Mouse (Mus musculus) liver, embryonic 14.5 days (tissue): ENCODE results near the gene Ctnnb1.

Experiments
- CTCF ChIP-seq: IDR thresholded peaks from 2 replicates; pipeline ENCODE4 v1.5.1; 2016; ENCODE audit warnings: antibody characterized with exemption, low read depth, control low read depth
- EP300 ChIP-seq: IDR thresholded peaks from 2 replicates; pipeline ENCODE4 v1.6.1; 2016; ENCODE audit warnings: antibody characterized with exemption, low read depth

DNA sequence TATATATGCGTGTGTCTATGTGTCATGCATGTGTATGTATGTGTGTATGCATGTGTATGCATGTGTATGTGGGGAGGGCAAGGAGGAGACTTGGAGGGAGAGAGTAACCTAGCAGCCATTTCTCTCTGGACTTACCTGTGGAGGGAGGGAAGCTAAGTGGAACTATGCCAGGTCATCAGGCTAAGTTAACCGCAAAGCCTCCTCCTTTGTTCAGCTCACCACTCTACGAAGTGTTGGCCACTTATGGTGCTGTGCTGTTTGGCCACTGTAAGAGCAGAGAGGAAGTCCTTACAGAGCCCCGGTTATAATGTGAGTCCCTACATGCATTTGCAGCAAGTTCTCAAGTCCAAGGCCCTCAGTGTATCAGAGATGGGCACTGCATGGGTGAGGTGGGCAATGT is 47.8 kb downstream of the Ctnnb1 start:
- TF ChIP-seq CTCF (no peak), EP300 (no peak)
